Mouse (Mus musculus) ES-E14 (cell line): ENCODE data around the gene Il17d. TPM values are rescaled to one million over a fixed set of nuclear protein-coding genes. Genes with fewer than 3 reads are reported as not detected.

ENCODE experiments used
- DNase-seq: peaks from one replicate; pipeline ENCODE4 v3.0.0-alpha.2; 2013; ENCODE audit warnings: low read depth, low spot score
- H3K27ac ChIP-seq: 2 replicates; pipeline ENCODE4 v1.5.1; 2012; ENCODE audit warnings: low read depth, mild to moderate bottlenecking, low read length, moderate library complexity, mixed read lengths; ENCODE audit not compliant: poor library complexity, insufficient read depth, severe bottlenecking
- H3K36me3 ChIP-seq: 2 replicates; pipeline ENCODE4 v1.6.1; 2012; ENCODE audit warnings: mild to moderate bottlenecking, low read length, moderate library complexity, mixed read lengths; ENCODE audit not compliant: control insufficient read depth, poor library complexity, insufficient read depth, severe bottlenecking
- H3K4me1 ChIP-seq, 2 experiments: fragments of 150-350 bp in 1 of 2; sonication (generic) in 1 of 2; 2 replicates each; pipeline ENCODE4 v1.6.1; 2012; ENCODE audit warnings: low read length in 2 of 2, mild to moderate bottlenecking in 1 of 2, mixed read lengths in 1 of 2; ENCODE audit not compliant: control insufficient read depth in 2 of 2, insufficient read depth in 2 of 2, poor library complexity in 1 of 2
- H3K4me3 ChIP-seq, 2 experiments: fragments of 150-350 bp in 1 of 2; sonication (generic) in 1 of 2; 2 replicates each; pipeline ENCODE4 v1.5.1; 2012; ENCODE audit warnings: low read length in 2 of 2, low read depth in 1 of 2, mild to moderate bottlenecking in 1 of 2, mixed read lengths in 1 of 2; ENCODE audit not compliant: insufficient read depth in 1 of 2, poor library complexity in 1 of 2, severe bottlenecking in 1 of 2
- H3K9ac ChIP-seq: 2 replicates; pipeline ENCODE4 v1.6.1; 2012; ENCODE audit warnings: low read depth, mild to moderate bottlenecking, low read length, mixed read lengths; ENCODE audit not compliant: poor library complexity, insufficient read depth, severe bottlenecking
- H3K9me3 ChIP-seq: fragments of 150-350 bp; sonication (generic); 2 replicates; pipeline ENCODE4 v1.6.1; 2012; ENCODE audit warnings: low read depth, mild to moderate bottlenecking, low read length; ENCODE audit not compliant: control insufficient read depth, insufficient read depth
- CHD2 ChIP-seq: IDR thresholded peaks from 2 replicates; pipeline ENCODE4 v1.6.1; 2014; ENCODE audit warnings: mild to moderate bottlenecking, low read depth, low read length, inconsistent platforms
- HCFC1 ChIP-seq: IDR thresholded peaks from 2 replicates; pipeline ENCODE4 v1.6.1; 2012; ENCODE audit warnings: low read length, inconsistent platforms, borderline replicate concordance; ENCODE audit not compliant: insufficient read depth
- MAFK ChIP-seq: IDR thresholded peaks from 2 replicates; pipeline ENCODE4 v1.6.1; 2014; ENCODE audit warnings: mild to moderate bottlenecking, low read depth, low read length, inconsistent platforms; ENCODE audit not compliant: insufficient read depth
- ZC3H11A ChIP-seq: IDR thresholded peaks from 2 replicates; pipeline ENCODE4 v1.6.1; 2012; ENCODE audit warnings: low read depth, mild to moderate bottlenecking, inconsistent platforms, low read length, borderline replicate concordance
- ZNF384 ChIP-seq: IDR thresholded peaks from 2 replicates; pipeline ENCODE4 v1.6.1; 2012; ENCODE audit warnings: low read depth, low read length, inconsistent platforms
- in situ Hi-C, 2 experiments: fragments of 600-800 bp; cut with MboI; formaldehyde crosslinking; loops; one replicate each; pipeline ENCODE4 v1.15.1; 2025; ENCODE audit warnings: low sequenced_read_pairs in 2 of 2, inconsistent platforms in 1 of 2; ENCODE audit not compliant: unreplicated experiment in 2 of 2
- total RNA-seq: library from RNA; depleted of rRNA; stranded (reverse); fragments of 300-350 nt; gene quantifications from 2 replicates; pipeline ENCODE4 v1.2.3, GENCODE M21; 2012

Gene Il17d
- total RNA-seq, 1 experiment: 2.6 TPM

- Histone ChIP-seq H3K36me3 (no peaks in the 10 kb centered on the region), H3K9me3 (no peaks in the 10 kb centered on the region), H3K4me1 (no peaks in the 10 kb centered on the region; a peak in 1 of 4 replicates), H3K4me3 (no peak overlapping the region), H3K27ac (no peak overlapping the region), H3K9ac (no peak overlapping the region)
- DNase-seq: no peak
- in situ Hi-C loops: no loop called here
- TF ChIP-seq ZNF384: no peak
- no peak for TF ChIP-seq ZC3H11A
- no peak for TF ChIP-seq MAFK
- TF ChIP-seq CHD2: no peak
- no peak for TF ChIP-seq HCFC1
These were observed 30.7 kb upstream of the Il17d start for GRCm38 (mm10) chr14:57493840-57494239.

- in situ Hi-C loops: no loop called here
- no peaks in the 10 kb centered on the region for H3K36me3 ChIP-seq
- no peak overlapping the region for H3K27ac ChIP-seq
- H3K4me3 ChIP-seq: no peak overlapping the region
- H3K9ac ChIP-seq: no peak overlapping the region
- TF ChIP-seq ZC3H11A (no peak), HCFC1 (no peak), ZNF384 (no peak), MAFK (no peak), CHD2 (no peak)
- no peaks in the 10 kb centered on the region for H3K9me3 ChIP-seq
- no peak for DNase-seq
- H3K4me1 ChIP-seq: peaks cover 0 to 2% of the 10 kb centered on the region in 2 experiments; a peak in 1 of 4 replicates
These were observed 20.8 kb upstream of the Il17d start for GRCm38 (mm10) chr14:57503729-57504128.

- Histone ChIP-seq H3K9ac (no peak overlapping the region), H3K36me3 (no peaks in the 10 kb centered on the region), H3K4me3 (no peak overlapping the region), H3K9me3 (no peaks in the 10 kb centered on the region), H3K27ac (no peak overlapping the region), H3K4me1 (no peaks in the 10 kb centered on the region)
- DNase-seq: no peak
- in situ Hi-C loops: no loop called here
- TF ChIP-seq CHD2 (no peak), ZNF384 (no peak), ZC3H11A (no peak), MAFK (no peak), HCFC1 (no peak)
These were observed 15.0 kb upstream of the Il17d start for GRCm38 (mm10) chr14:57509554-57509953.

- Histone ChIP-seq H3K4me1 (peaks cover 0 to 5% of the 10 kb centered on the region in 2 experiments; a peak in 1 of 4 replicates), H3K27ac (no peak overlapping the region), H3K9ac (no peak overlapping the region), H3K36me3 (no peaks in the 10 kb centered on the region), H3K9me3 (no peaks in the 10 kb centered on the region), H3K4me3 (no peak overlapping the region)
- in situ Hi-C loops: no loop called here
- no peak for TF ChIP-seq CHD2
- TF ChIP-seq MAFK: no peak
- DNase-seq: no peak
These were observed 9.3 kb upstream of the Il17d start for GRCm38 (mm10) chr14:57515156-57515762.

GRCm38 (mm10) chr14:57517001-57517400, 7.6 kb upstream of the Il17d start:
- H3K4me1 ChIP-seq: peaks cover 0 to 5% of the 10 kb centered on the region in 2 experiments; a peak in 1 of 4 replicates
- H3K27ac ChIP-seq: no peak overlapping the region
- TF ChIP-seq MAFK: no peak
- TF ChIP-seq ZNF384: no peak
- TF ChIP-seq CHD2: no peak
- no peak for TF ChIP-seq ZC3H11A
- no peak for TF ChIP-seq HCFC1
- no peaks in the 10 kb centered on the region for H3K9me3 ChIP-seq
- H3K36me3 ChIP-seq: no peaks in the 10 kb centered on the region
- H3K4me3 ChIP-seq: no peak overlapping the region
- no peak for DNase-seq
- in situ Hi-C loops: no loop called here
- H3K9ac ChIP-seq: no peak overlapping the region
